Mouse (Mus musculus) hindbrain, embryonic 13.5 days (tissue): ENCODE measurements around the gene 4930579G24Rik. TPM values are rescaled to one million over a fixed set of nuclear protein-coding genes. Genes with fewer than 3 reads are reported as not detected.

Source experiments
- ATAC-seq: fragments of 200-750 bp; cut with Nextera tagmentation; 2 replicates; pipeline ENCODE4 v1.8.0; 2017; ENCODE audit warnings: moderate TSS enrichment; ENCODE audit not compliant: low FRiP score
- H3K27ac ChIP-seq: fragments of 300-500 bp; sonication (generic); 2 replicates; pipeline ENCODE4 v1.5.1; 2015; ENCODE audit warnings: inconsistent platforms, mild to moderate bottlenecking, moderate library complexity
- H3K27me3 ChIP-seq: fragments of 300-500 bp; sonication (generic); 2 replicates; pipeline ENCODE4 v1.6.1; 2015; ENCODE audit warnings: mild to moderate bottlenecking, inconsistent platforms
- H3K36me3 ChIP-seq: fragments of 300-500 bp; sonication (generic); 2 replicates; pipeline ENCODE4 v1.6.1; 2015; ENCODE audit warnings: mild to moderate bottlenecking, inconsistent platforms
- H3K4me1 ChIP-seq: fragments of 300-500 bp; sonication (generic); replicated peaks from 2 replicates; pipeline ENCODE4 v1.6.1; 2015; ENCODE audit warnings: inconsistent platforms
- H3K4me2 ChIP-seq: fragments of 300-500 bp; sonication (generic); 2 replicates; pipeline ENCODE4 v1.6.1; 2015; ENCODE audit warnings: inconsistent platforms, mild to moderate bottlenecking, moderate library complexity
- H3K4me3 ChIP-seq: fragments of 300-500 bp; sonication (generic); 2 replicates; pipeline ENCODE4 v1.5.1; 2015; ENCODE audit warnings: mild to moderate bottlenecking, inconsistent platforms
- H3K9ac ChIP-seq: fragments of 300-500 bp; sonication (generic); 2 replicates; pipeline ENCODE4 v1.6.1; 2015; ENCODE audit warnings: mild to moderate bottlenecking, inconsistent platforms
- H3K9me3 ChIP-seq: fragments of 300-500 bp; sonication (generic); 2 replicates; pipeline ENCODE4 v1.6.1; 2016; ENCODE audit warnings: inconsistent platforms
- WGBS: fragments of 180-500 bp; shearing (Covaris S2); methylation state at CpG from one replicate; pipeline ENCODE4 v1.1.7; 2015; 5-methylcytosine and 5-hydroxymethylcytosine counted together
- polyA plus RNA-seq: library from polyadenylated mRNA; unstranded; fragments of >200 nt; fragmentation: Nextera tagmentation; extraction: Ambion mirVana; gene quantifications from 2 replicates; pipeline ENCODE4 v1.2.1, GENCODE M21; 2015

The 4930579G24Rik gene
- polyA plus RNA-seq, 1 experiment from 2014 or later, result 10.5 TPM

DNA sequence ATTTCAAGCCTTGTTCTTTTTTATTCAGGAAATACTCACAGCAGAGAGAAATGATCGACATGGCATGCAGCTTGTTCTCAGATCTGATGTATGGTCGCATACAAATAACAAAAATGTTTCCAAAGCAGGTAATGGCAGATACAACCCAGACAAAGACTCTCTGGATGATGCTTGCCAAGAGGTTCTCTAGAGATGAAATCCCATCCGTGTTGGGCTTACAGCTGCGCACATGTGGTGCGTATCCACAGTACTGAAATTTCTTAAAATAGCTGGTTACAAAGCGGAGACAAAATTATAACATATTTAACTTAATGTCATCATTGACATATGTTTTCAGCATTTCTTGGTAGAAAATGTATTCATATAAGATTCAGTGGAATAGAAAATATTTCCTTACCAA is 23.2 kb downstream of the 4930579G24Rik start:
- no peak for ATAC-seq
- H3K9me3 ChIP-seq, result no peaks in the 10 kb centered on the region
- H3K4me2 ChIP-seq, result no peak overlapping the region
- H3K4me1 ChIP-seq, result no peaks in the 10 kb centered on the region
- H3K36me3 ChIP-seq, result no peaks in the 10 kb centered on the region
- no peak overlapping the region for H3K27ac ChIP-seq
- H3K27me3 ChIP-seq, result no peaks in the 10 kb centered on the region
- 93% methylated on average over 6 of the region's 6 CpGs for WGBS
- H3K9ac ChIP-seq, result no peak overlapping the region
- H3K4me3 ChIP-seq, result no peak overlapping the region

GRCm38 (mm10) chr3:79656682-79657081 is 27.8 kb downstream of the 4930579G24Rik start:
- H3K36me3 ChIP-seq, result no peaks in the 10 kb centered on the region
- H3K27ac ChIP-seq, result no peak overlapping the region
- ATAC-seq, result no peak
- H3K4me3 ChIP-seq, result no peak overlapping the region
- no peaks in the 10 kb centered on the region for H3K4me1 ChIP-seq
- no peaks in the 10 kb centered on the region for H3K27me3 ChIP-seq
- no peaks in the 10 kb centered on the region for H3K9me3 ChIP-seq
- H3K4me2 ChIP-seq, result no peak overlapping the region
- 41% methylated on average over 5 of the region's 5 CpGs for WGBS
- H3K9ac ChIP-seq, result no peak overlapping the region

DNA sequence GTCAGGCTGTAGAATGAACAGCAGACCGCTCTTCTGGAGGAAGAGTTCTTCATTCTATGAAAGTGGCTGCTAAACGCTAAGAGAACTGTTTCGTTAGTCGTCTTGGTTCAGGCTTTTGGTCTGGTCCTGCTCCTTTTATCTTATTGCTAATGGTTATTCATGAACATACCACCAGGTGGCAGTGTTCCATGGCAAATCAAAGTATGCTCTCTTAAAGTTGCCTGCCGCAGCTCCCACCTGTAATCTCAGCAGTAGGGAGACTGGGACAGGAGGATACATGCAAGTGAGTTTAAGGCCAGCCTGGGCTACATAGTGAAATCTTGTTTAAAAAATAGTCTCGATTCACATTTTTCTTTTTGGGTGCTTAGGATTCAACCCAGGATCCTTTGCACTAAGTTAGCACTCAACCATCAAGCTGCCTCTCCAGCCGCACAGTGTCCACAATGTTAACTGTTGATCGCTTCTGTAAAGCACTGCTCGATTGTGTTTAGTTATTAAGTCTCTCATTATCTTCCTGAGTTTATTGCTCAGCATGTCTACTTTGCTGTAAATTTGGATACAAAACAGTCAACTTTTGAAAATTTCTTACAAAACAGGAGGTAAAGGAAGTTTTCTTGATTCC is 36.0 kb downstream of the 4930579G24Rik start:
- Histone ChIP-seq H3K27ac (no peak overlapping the region), H3K36me3 (no peaks in the 10 kb centered on the region), H3K9me3 (no peaks in the 10 kb centered on the region), H3K9ac (no peak overlapping the region), H3K4me1 (no peaks in the 10 kb centered on the region), H3K4me2 (no peak overlapping the region), H3K4me3 (no peak overlapping the region), H3K27me3 (no peaks in the 10 kb centered on the region)
- ATAC-seq, result no peak; the same call in 1 of the 2 replicates
- WGBS, result 43% methylated on average over 9 of the region's 9 CpGs

DNA sequence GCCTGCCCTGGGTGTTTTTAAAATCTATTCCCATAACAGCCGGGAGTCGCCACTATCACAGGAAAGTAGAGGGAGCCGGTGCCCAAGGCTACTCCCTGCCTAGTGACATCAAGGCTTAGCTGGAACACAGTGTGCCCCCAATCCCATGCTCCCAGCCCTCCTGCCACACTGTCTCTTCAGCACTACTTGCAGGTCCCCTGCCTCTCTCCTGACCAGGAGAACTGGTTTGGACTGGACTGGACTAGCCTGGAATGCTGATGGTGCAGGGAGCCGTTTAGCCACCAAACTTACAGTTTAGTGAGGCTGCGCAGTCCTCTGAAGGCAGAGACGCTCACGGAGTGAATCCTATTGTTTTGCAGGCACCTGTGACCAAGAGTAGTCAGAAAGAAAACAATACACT is 41.7 kb downstream of the 4930579G24Rik start:
- Histone ChIP-seq H3K9ac (no peak overlapping the region), H3K9me3 (no peaks in the 10 kb centered on the region), H3K27ac (no peak overlapping the region), H3K4me3 (no peak overlapping the region), H3K36me3 (no peaks in the 10 kb centered on the region), H3K27me3 (no peaks in the 10 kb centered on the region), H3K4me2 (no peak overlapping the region), H3K4me1 (no peaks in the 10 kb centered on the region)
- 86% methylated on average over 7 of the region's 7 CpGs for WGBS
- ATAC-seq, result no peak

GRCm38 (mm10) chr3:79672188-79672587 is 43.3 kb downstream of the 4930579G24Rik start:
- Histone ChIP-seq H3K4me3 (no peak overlapping the region), H3K4me2 (no peak overlapping the region), H3K27me3 (no peaks in the 10 kb centered on the region), H3K27ac (no peak overlapping the region), H3K9me3 (no peaks in the 10 kb centered on the region), H3K4me1 (no peaks in the 10 kb centered on the region), H3K9ac (no peak overlapping the region), H3K36me3 (no peaks in the 10 kb centered on the region)
- 82% methylated on average over 16 of the region's 16 CpGs for WGBS
- no peak for ATAC-seq

- Histone ChIP-seq H3K27ac (no peak overlapping the region), H3K4me1 (no peaks in the 10 kb centered on the region), H3K4me2 (no peak overlapping the region), H3K9me3 (no peaks in the 10 kb centered on the region), H3K27me3 (no peaks in the 10 kb centered on the region), H3K4me3 (no peak overlapping the region), H3K9ac (no peak overlapping the region), H3K36me3 (no peaks in the 10 kb centered on the region)
- 19% methylated on average over 4 of the region's 4 CpGs for WGBS
- ATAC-seq, result no peak
Measured at GRCm38 (mm10) chr3:79673082-79673481, 44.2 kb downstream of the 4930579G24Rik start.

DNA sequence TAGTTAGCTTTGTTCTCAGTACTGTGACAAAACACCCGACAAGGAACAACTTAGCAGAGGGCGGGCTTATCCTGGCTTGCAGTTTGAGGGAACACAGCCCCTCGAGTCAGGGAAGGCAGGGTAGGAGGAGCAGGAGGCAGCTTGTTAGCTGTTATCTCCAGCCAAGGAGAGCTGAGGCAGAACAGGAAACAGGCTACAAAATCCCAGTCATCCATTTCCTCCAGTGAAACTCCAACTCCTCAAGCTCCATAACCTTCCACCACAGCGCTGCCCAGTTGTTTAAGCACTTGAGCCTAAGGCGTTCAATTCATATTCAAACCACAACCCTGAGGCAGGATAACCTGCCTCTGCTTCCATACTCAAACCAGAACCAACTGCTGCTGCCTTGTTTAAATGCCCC is 45.8 kb downstream of the 4930579G24Rik start:
- Histone ChIP-seq H3K27me3 (no peaks in the 10 kb centered on the region), H3K9me3 (no peaks in the 10 kb centered on the region), H3K36me3 (no peaks in the 10 kb centered on the region), H3K4me1 (no peaks in the 10 kb centered on the region), H3K9ac (no peak overlapping the region), H3K27ac (no peak overlapping the region), H3K4me2 (no peak overlapping the region), H3K4me3 (no peak overlapping the region)
- ATAC-seq, result no peak
- 91% methylated on average over 5 of the region's 5 CpGs for WGBS

DNA sequence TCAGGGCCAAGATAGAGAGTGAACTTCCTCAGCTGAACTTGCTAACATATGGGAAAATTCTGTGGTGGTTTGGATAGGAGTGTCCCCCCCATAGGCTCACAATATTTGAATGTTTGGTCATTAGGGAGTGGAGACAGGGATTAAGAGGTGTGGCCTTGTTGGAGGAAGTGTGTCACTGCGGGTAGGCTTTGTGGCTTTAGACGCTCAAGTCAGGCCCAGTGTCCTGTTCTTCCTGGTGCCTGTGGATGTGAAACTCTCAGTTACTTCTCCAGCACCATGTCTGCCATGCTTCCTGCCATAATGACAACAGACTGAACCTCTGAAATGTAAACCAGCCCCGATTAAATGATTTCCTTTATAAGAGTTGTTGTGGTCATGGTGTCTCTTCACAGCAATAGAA is 47.5 kb downstream of the 4930579G24Rik start:
- no peak overlapping the region for H3K27ac ChIP-seq
- ATAC-seq, result no peak
- no peaks in the 10 kb centered on the region for H3K27me3 ChIP-seq
- H3K4me2 ChIP-seq, result no peak overlapping the region
- no peak overlapping the region for H3K9ac ChIP-seq
- 93% methylated on average over 3 of the region's 3 CpGs for WGBS
- no peaks in the 10 kb centered on the region for H3K4me1 ChIP-seq
- H3K36me3 ChIP-seq, result no peaks in the 10 kb centered on the region
- no peak overlapping the region for H3K4me3 ChIP-seq
- H3K9me3 ChIP-seq, result no peaks in the 10 kb centered on the region

Other genes starting within 250 kb of the 4930579G24Rik start
- gene Fnip2, start 61.3 kb upstream of the 4930579G24Rik start, polyA plus RNA-seq, result 4.7 and 6.1 TPM in 2 replicates
- gene Ppid, start 37.7 kb upstream of the 4930579G24Rik start, polyA plus RNA-seq, result 153 and 155 TPM in 2 replicates
- 46.0 and 47.0 TPM in 2 replicates for gene Etfdh, start 421 bp downstream of the 4930579G24Rik start, polyA plus RNA-seq
- gene Rxfp1, start 108.8 kb downstream of the 4930579G24Rik start, polyA plus RNA-seq, result 0.04 TPM in 2 replicates
- 1.1 and 1.4 TPM in 2 replicates for gene Tmem144, start 223.7 kb downstream of the 4930579G24Rik start, polyA plus RNA-seq